Mouse (Mus musculus) liver, adult 2 months (tissue): Measurements from ENCODE around the gene Umps.

Source experiments
- CTCF ChIP-seq: fragments of 200-500 bp; IDR thresholded peaks from 2 replicates; pipeline ENCODE4 v1.5.1; 2011; ENCODE audit warnings: low read depth, low read length, control low read depth
- POLR2A ChIP-seq: fragments of 200-500 bp; IDR thresholded peaks from 2 replicates; pipeline ENCODE4 v1.6.1; 2011; ENCODE audit warnings: low read length, control low read depth; ENCODE audit not compliant: insufficient read depth; ENCODE audit errors: extremely low read depth

GRCm38 (mm10) chr16:33931682-33932081 is 35.2 kb downstream of the Umps start:
- TF ChIP-seq CTCF (no peak), POLR2A (no peak)
